Mouse (Mus musculus) hindbrain, embryonic 11.5 days (tissue): ENCODE measurements around the gene Zfp142. TPM values are rescaled to one million over a fixed set of nuclear protein-coding genes. Genes with fewer than 3 reads are reported as not detected.
A peak's percentile ranks its signal among the peaks of the same experiment; 100 is the strongest.

Experiments
- ATAC-seq: fragments of 200-750 bp; cut with Nextera tagmentation; 2 replicates; pipeline ENCODE4 v1.8.0; 2017; ENCODE audit warnings: mild to moderate bottlenecking, moderate TSS enrichment, moderate library complexity; ENCODE audit not compliant: low FRiP score
- DNase-seq: peaks from one replicate; pipeline ENCODE4 v3.0.0-alpha.2; 2015; ENCODE audit warnings: low spot score
- H3K27ac ChIP-seq: fragments of 300-500 bp; sonication (generic); 2 replicates; pipeline ENCODE4 v1.5.1; 2014; ENCODE audit warnings: mild to moderate bottlenecking, low read depth, low read length
- H3K27me3 ChIP-seq: fragments of 300-500 bp; sonication (generic); 2 replicates; pipeline ENCODE4 v1.6.1; 2014; ENCODE audit warnings: mild to moderate bottlenecking, low read length, moderate library complexity, mixed read lengths; ENCODE audit not compliant: control insufficient read depth, insufficient read depth
- H3K36me3 ChIP-seq: fragments of 300-500 bp; sonication (generic); 2 replicates; pipeline ENCODE4 v1.6.1; 2014; ENCODE audit warnings: mild to moderate bottlenecking, low read length, moderate library complexity, mixed read lengths; ENCODE audit not compliant: control insufficient read depth, insufficient read depth
- H3K4me1 ChIP-seq: fragments of 300-500 bp; sonication (generic); replicated peaks from 2 replicates; pipeline ENCODE4 v1.6.1; 2014; ENCODE audit warnings: low read length, mixed read lengths; ENCODE audit not compliant: control insufficient read depth, insufficient read depth
- H3K4me2 ChIP-seq: fragments of 300-500 bp; sonication (generic); replicated peaks from 2 replicates; pipeline ENCODE4 v1.6.1; 2014; ENCODE audit warnings: mild to moderate bottlenecking, low read depth, low read length
- H3K4me3 ChIP-seq: fragments of 300-500 bp; sonication (generic); 2 replicates; pipeline ENCODE4 v1.5.1; 2014; ENCODE audit warnings: low read depth, low read length
- H3K9ac ChIP-seq: fragments of 300-500 bp; sonication (generic); 2 replicates; pipeline ENCODE4 v1.6.1; 2014; ENCODE audit warnings: low read depth, low read length
- H3K9me3 ChIP-seq: fragments of 300-500 bp; sonication (generic); 2 replicates; pipeline ENCODE4 v1.6.1; 2016; ENCODE audit warnings: low read length; ENCODE audit not compliant: control insufficient read depth
- WGBS: fragments of 180-500 bp; shearing (Covaris S2); extraction: QIAGEN DNeasy Blood & Tissue Kit; methylation state at CpG from one replicate; pipeline ENCODE4 v1.1.7; 2014; 5-methylcytosine and 5-hydroxymethylcytosine counted together
- polyA plus RNA-seq: library from polyadenylated mRNA; unstranded; fragments of >200 nt; fragmentation: Nextera tagmentation; extraction: Ambion mirVana; gene quantifications from 2 replicates; pipeline ENCODE4 v1.2.1, GENCODE M21; 2014

The Zfp142 gene
- polyA plus RNA-seq, 1 experiment from 2014 or later, result 9.0 TPM

- DNase-seq (no peak), ATAC-seq (no peak)
- Histone ChIP-seq H3K9me3 (no peaks in the 10 kb centered on the region), H3K27ac (peak overlapping the region; percentile 51), H3K4me1 (peaks cover 5% of the 10 kb centered on the region), H3K9ac (peak overlapping the region; percentile 87), H3K36me3 (peaks cover 7% of the 10 kb centered on the region; the same call in 1 of the 2 replicates), H3K27me3 (no peaks in the 10 kb centered on the region), H3K4me2 (peak overlapping the region; percentile 88), H3K4me3 (peak overlapping the region; percentile 85)
- under 1% methylated on average over 24 of the region's 24 CpGs for WGBS
These were observed 743 bp downstream of the Zfp142 start for GRCm38 (mm10) chr1:74587233-74587772.

GRCm38 (mm10) chr1:74584616-74585398, 3.2 kb downstream of the Zfp142 start:
- ATAC-seq (no peak), DNase-seq (no peak)
- no peak overlapping the region for H3K27ac ChIP-seq
- H3K9me3 ChIP-seq, result no peaks in the 10 kb centered on the region
- H3K4me1 ChIP-seq, result peaks cover 5% of the 10 kb centered on the region
- H3K27me3 ChIP-seq, result no peaks in the 10 kb centered on the region
- no peaks in the 10 kb centered on the region for H3K36me3 ChIP-seq
- no peak overlapping the region for H3K4me2 ChIP-seq
- no peak overlapping the region for H3K4me3 ChIP-seq
- no peak overlapping the region for H3K9ac ChIP-seq
- WGBS, result 91% methylated on average over 3 of the region's 3 CpGs

GRCm38 (mm10) chr1:74582621-74583020, 5.4 kb downstream of the Zfp142 start:
- no peaks in the 10 kb centered on the region for H3K27me3 ChIP-seq
- H3K9me3 ChIP-seq, result no peaks in the 10 kb centered on the region
- ATAC-seq (no peak), DNase-seq (no peak)
- H3K4me3 ChIP-seq, result no peak overlapping the region
- H3K9ac ChIP-seq, result no peak overlapping the region
- H3K4me2 ChIP-seq, result no peak overlapping the region
- no peaks in the 10 kb centered on the region for H3K36me3 ChIP-seq
- H3K27ac ChIP-seq, result no peak overlapping the region
- H3K4me1 ChIP-seq, result peaks cover 5% of the 10 kb centered on the region
- 77% methylated on average over 3 of the region's 3 CpGs for WGBS

GRCm38 (mm10) chr1:74569739-74570719, 18.0 kb downstream of the Zfp142 start:
- no peak overlapping the region for H3K4me2 ChIP-seq
- no peak overlapping the region for H3K4me3 ChIP-seq
- H3K9me3 ChIP-seq, result no peaks in the 10 kb centered on the region
- H3K9ac ChIP-seq, result no peak overlapping the region
- DNase-seq, result no peak
- peaks cover 20% of the 10 kb centered on the region for H3K36me3 ChIP-seq
- WGBS, result 93% methylated on average over 29 of the region's 29 CpGs
- no peak overlapping the region for H3K27ac ChIP-seq
- no peaks in the 10 kb centered on the region for H3K4me1 ChIP-seq
- no peak for ATAC-seq
- no peaks in the 10 kb centered on the region for H3K27me3 ChIP-seq

GRCm38 (mm10) chr1:74565834-74566233, 22.2 kb downstream of the Zfp142 start:
- no peak for ATAC-seq
- WGBS, result 78% methylated on average over 6 of the region's 6 CpGs
- H3K27ac ChIP-seq, result no peak overlapping the region
- H3K36me3 ChIP-seq, result peaks cover 15% of the 10 kb centered on the region
- no peaks in the 10 kb centered on the region for H3K4me1 ChIP-seq
- no peak for DNase-seq
- H3K4me3 ChIP-seq, result no peak overlapping the region
- no peaks in the 10 kb centered on the region for H3K9me3 ChIP-seq
- no peaks in the 10 kb centered on the region for H3K27me3 ChIP-seq
- H3K9ac ChIP-seq, result no peak overlapping the region
- no peak overlapping the region for H3K4me2 ChIP-seq

- Histone ChIP-seq H3K27ac (no peak overlapping the region), H3K9ac (no peak overlapping the region), H3K4me1 (no peaks in the 10 kb centered on the region), H3K27me3 (no peaks in the 10 kb centered on the region), H3K36me3 (no peaks in the 10 kb centered on the region), H3K4me3 (no peak overlapping the region), H3K9me3 (no peaks in the 10 kb centered on the region), H3K4me2 (no peak overlapping the region)
- no peak for DNase-seq
- 85% methylated on average over 5 of the region's 5 CpGs for WGBS
- no peak for ATAC-seq
These were observed 29.0 kb downstream of the Zfp142 start for GRCm38 (mm10) chr1:74559061-74559460.

GRCm38 (mm10) chr1:74544184-74544583, 43.9 kb downstream of the Zfp142 start, which contains the start of gene Usp37:
Usp37 (minus strand) TSS chr1:74544284.
- Histone ChIP-seq H3K27me3 (no peaks in the 10 kb centered on the region), H3K27ac (no peak within 1 kb of the TSS), H3K9ac (no peak within 1 kb of the TSS), H3K4me2 (no peak within 1 kb of the TSS), H3K36me3 (no peaks in the 10 kb centered on the region), H3K4me1 (peaks cover 2% of the 10 kb centered on the region; the same call in 1 of the 2 replicates), H3K4me3 (no peak within 1 kb of the TSS), H3K9me3 (no peaks in the 10 kb centered on the region)
- 45% methylated on average over 4 of the region's 4 CpGs for WGBS
- DNase-seq (no peak), ATAC-seq (no peak)

GRCm38 (mm10) chr1:74542451-74542961, 45.5 kb downstream of the Zfp142 start, which contains the start of gene Plcd4:
Plcd4 (plus strand) TSS chr1:74542888.
- H3K27me3 ChIP-seq, result no peaks in the 10 kb centered on the region
- H3K4me1 ChIP-seq, result peaks cover 2% of the 10 kb centered on the region; the same call in 1 of the 2 replicates
- no peaks in the 10 kb centered on the region for H3K9me3 ChIP-seq
- DNase-seq (peak; percentile 27), ATAC-seq (no peak)
- 10% methylated on average over 6 of the region's 6 CpGs for WGBS
- no peak within 1 kb of the TSS for H3K4me3 ChIP-seq
- H3K36me3 ChIP-seq, result no peaks in the 10 kb centered on the region
- no peak within 1 kb of the TSS for H3K4me2 ChIP-seq
- no peak within 1 kb of the TSS for H3K27ac ChIP-seq
- H3K9ac ChIP-seq, result no peak within 1 kb of the TSS
